Mouse (Mus musculus) heart, embryonic 10.5 days (tissue): Measurements from ENCODE around the gene Ak5. TPM values are rescaled to one million over a fixed set of nuclear protein-coding genes. Genes with fewer than 3 reads are reported as not detected.

Experiments used
- DNase-seq: peaks from one replicate; pipeline ENCODE4 v3.0.0-alpha.2; 2017; ENCODE audit warnings: low spot score
- H3K27ac ChIP-seq: fragments of 300-500 bp; sonication (generic); 2 replicates; pipeline ENCODE4 v1.5.1; 2016; ENCODE audit warnings: mild to moderate bottlenecking
- H3K27me3 ChIP-seq: fragments of 300-500 bp; sonication (generic); 2 replicates; pipeline ENCODE4 v1.6.1; 2016; ENCODE audit warnings: mild to moderate bottlenecking; ENCODE audit not compliant: poor library complexity, insufficient read depth, severe bottlenecking
- H3K36me3 ChIP-seq: fragments of 300-500 bp; sonication (generic); 2 replicates; pipeline ENCODE4 v1.6.1; 2016; ENCODE audit warnings: mild to moderate bottlenecking, moderate library complexity
- H3K4me1 ChIP-seq: fragments of 300-500 bp; sonication (generic); 2 replicates; pipeline ENCODE4 v1.6.1; 2016; ENCODE audit warnings: mild to moderate bottlenecking
- H3K4me3 ChIP-seq: fragments of 300-500 bp; sonication (generic); 2 replicates; pipeline ENCODE4 v1.5.1; 2016; ENCODE audit warnings: mild to moderate bottlenecking, moderate library complexity
- H3K9me3 ChIP-seq: fragments of 300-500 bp; sonication (generic); 2 replicates; pipeline ENCODE4 v1.6.1; 2016; ENCODE audit warnings: mild to moderate bottlenecking, moderate library complexity
- WGBS: fragments of 180-500 bp; shearing (Covaris S2); methylation state at CpG from one replicate; pipeline ENCODE4 v1.1.7; 2016; 5-methylcytosine and 5-hydroxymethylcytosine counted together
- polyA plus RNA-seq: library from polyadenylated mRNA; unstranded; fragments of >200 nt; fragmentation: Nextera tagmentation; extraction: Ambion mirVana; gene quantifications from 2 replicates; pipeline ENCODE4 v1.2.1, GENCODE M21; 2016

The Ak5 gene
- polyA plus RNA-seq, 1 experiment from 2014 or later = 3.0 TPM

DNA sequence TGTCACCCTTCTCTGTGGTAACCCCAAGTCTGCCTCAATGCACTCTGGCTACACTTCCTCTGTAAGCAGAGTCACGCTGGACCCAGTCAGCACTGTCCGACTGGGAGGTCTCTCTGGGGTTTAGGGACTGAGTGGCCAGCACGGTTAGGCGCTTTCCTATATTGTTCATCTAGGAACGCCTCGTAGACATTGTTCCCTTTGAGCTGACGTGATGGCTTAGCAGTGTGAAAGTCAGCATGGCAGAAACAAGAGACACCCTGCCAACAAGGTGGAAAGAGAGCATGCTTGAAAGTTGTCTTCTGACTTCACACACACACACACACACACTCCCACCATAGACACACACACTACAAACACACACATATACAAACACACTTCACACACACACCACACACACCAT lies 112.9 kb downstream of the Ak5 start:
- no peak overlapping the region for H3K27ac ChIP-seq
- no peaks in the 10 kb centered on the region for H3K36me3 ChIP-seq
- no peaks in the 10 kb centered on the region for H3K27me3 ChIP-seq
- peaks cover 9% of the 10 kb centered on the region; the same call in 1 of the 2 replicates for H3K4me1 ChIP-seq
- WGBS = 70% methylated on average over 7 of the region's 7 CpGs
- H3K4me3 ChIP-seq = no peak overlapping the region
- DNase-seq = no peak
- H3K9me3 ChIP-seq = no peaks in the 10 kb centered on the region

DNA sequence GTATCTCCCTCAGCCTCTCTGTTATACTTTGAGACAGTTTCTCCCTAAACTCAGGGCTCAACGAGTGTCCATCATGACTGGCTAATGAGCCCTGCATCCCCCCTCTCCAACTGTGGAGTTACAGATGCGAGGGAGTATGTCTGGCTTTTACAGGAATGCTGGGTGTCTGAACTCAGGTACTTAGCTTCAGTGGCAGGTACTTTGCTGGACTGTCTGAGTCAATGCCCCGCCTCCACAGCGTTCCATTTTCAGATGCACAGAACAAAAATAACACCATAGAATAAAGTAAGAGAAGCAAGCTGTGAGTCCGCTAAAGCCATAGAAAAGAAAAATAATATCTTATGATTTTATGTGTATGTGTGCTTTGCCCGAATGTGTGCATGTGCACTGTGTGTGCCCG lies 113.8 kb downstream of the Ak5 start:
- Histone ChIP-seq H3K27me3 (no peaks in the 10 kb centered on the region), H3K4me1 (peaks cover 7% of the 10 kb centered on the region; the same call in 1 of the 2 replicates), H3K9me3 (no peaks in the 10 kb centered on the region), H3K4me3 (no peak overlapping the region), H3K36me3 (no peaks in the 10 kb centered on the region), H3K27ac (no peak overlapping the region)
- DNase-seq = no peak
- WGBS = 84% methylated on average over 7 of the region's 7 CpGs

- DNase-seq = no peak
- H3K27ac ChIP-seq = no peak overlapping the region
- no peaks in the 10 kb centered on the region for H3K9me3 ChIP-seq
- no peaks in the 10 kb centered on the region for H3K27me3 ChIP-seq
- H3K4me3 ChIP-seq = no peak overlapping the region
- peaks cover 2% of the 10 kb centered on the region; the same call in 1 of the 2 replicates for H3K4me1 ChIP-seq
- 92% methylated on average over 8 of the region's 8 CpGs for WGBS
- no peaks in the 10 kb centered on the region for H3K36me3 ChIP-seq
Measured at GRCm38 (mm10) chr3:152552641-152553040, 115.5 kb downstream of the Ak5 start.

DNA sequence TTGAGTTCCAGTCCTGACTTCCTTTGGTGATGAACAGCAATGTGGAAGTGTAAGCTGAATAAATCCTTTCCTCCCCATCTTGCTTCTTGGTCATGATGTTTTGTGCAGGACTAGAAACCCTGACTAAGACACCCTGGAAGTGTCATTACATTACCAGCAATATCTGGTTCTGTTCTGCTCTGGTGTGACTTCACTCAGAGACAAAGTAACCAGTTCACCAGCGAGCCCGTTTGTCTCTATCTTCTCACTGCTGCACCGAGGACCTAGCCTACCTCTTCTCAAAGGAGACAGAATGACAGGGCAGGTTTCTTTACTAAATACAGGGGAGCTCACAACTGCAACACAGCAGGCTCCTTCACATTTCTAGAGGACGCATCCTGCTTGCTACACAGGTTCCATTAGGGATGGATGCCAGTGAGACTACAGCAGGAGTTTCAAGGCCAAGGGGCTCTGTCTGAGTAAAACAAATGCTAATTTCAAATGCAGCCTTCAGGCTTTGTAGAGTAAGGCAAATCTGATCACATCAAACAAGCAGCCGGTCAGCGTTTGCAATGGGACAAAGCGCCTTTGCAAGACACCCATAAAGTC lies 117.5 kb downstream of the Ak5 start:
- no peaks in the 10 kb centered on the region for H3K9me3 ChIP-seq
- no peak for DNase-seq
- 81% methylated on average over 7 of the region's 7 CpGs for WGBS
- no peaks in the 10 kb centered on the region for H3K4me1 ChIP-seq
- H3K27ac ChIP-seq = no peak overlapping the region
- no peaks in the 10 kb centered on the region for H3K27me3 ChIP-seq
- H3K4me3 ChIP-seq = no peak overlapping the region
- H3K36me3 ChIP-seq = no peaks in the 10 kb centered on the region

- DNase-seq = no peak
- no peak overlapping the region for H3K27ac ChIP-seq
- H3K27me3 ChIP-seq = no peaks in the 10 kb centered on the region
- no peak overlapping the region for H3K4me3 ChIP-seq
- H3K36me3 ChIP-seq = no peaks in the 10 kb centered on the region
- no peaks in the 10 kb centered on the region for H3K9me3 ChIP-seq
- no peaks in the 10 kb centered on the region for H3K4me1 ChIP-seq
Measured at GRCm38 (mm10) chr3:152550031-152550430, 118.1 kb downstream of the Ak5 start.

DNA sequence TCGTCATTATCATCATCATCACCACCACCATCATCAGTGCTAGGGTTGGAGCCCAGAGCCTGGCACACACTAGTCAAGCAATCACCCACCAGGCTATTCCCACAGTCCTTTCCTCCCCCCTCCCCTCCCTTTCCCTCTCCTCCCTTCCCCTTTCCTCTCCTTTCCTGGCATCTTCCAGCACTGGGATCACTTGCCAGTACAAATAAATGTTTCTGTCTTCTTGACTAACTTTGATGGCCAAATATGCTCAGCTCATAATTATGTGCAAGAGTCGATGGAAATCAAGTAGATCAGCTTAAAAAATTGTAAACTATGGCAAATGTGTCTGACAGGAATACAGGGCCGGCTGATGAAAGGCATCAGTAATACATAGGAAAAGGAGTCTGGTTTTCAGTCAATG lies 123.2 kb downstream of the Ak5 start:
- no peaks in the 10 kb centered on the region for H3K27me3 ChIP-seq
- H3K27ac ChIP-seq = no peak overlapping the region
- no peak for DNase-seq
- no peaks in the 10 kb centered on the region for H3K4me1 ChIP-seq
- no peaks in the 10 kb centered on the region for H3K36me3 ChIP-seq
- H3K9me3 ChIP-seq = no peaks in the 10 kb centered on the region
- H3K4me3 ChIP-seq = no peak overlapping the region
- 76% methylated on average over 3 of the region's 3 CpGs for WGBS

GRCm38 (mm10) chr3:152542298-152542697 lies 125.9 kb downstream of the Ak5 start:
- Histone ChIP-seq H3K9me3 (no peaks in the 10 kb centered on the region), H3K27ac (no peak overlapping the region), H3K4me3 (no peak overlapping the region), H3K36me3 (no peaks in the 10 kb centered on the region), H3K4me1 (no peaks in the 10 kb centered on the region), H3K27me3 (no peaks in the 10 kb centered on the region)
- 80% methylated on average over 5 of the region's 5 CpGs for whole genome bisulfite sequencing
- no peak for DNase-seq

DNA sequence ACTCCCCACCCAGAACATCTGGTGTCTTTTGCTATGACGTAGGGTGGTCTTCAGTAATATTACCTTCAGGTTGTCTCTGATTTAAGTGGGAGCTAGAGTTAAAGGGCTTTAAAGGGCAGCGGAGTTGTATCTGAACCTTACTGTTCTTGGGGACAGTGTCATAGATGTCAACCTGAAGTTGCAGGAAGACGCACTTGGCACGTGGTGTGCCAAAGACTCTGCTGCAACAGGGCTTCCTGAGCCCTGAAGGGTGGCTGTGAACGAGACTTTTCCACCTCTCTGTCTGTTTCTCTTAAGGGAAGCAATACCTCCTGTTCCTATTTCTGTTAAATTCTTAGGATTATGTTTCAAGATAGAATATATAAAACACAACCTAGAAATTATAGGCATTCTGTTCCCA lies 137.8 kb downstream of the Ak5 start:
- WGBS = 81% methylated on average over 5 of the region's 5 CpGs
- Histone ChIP-seq H3K27me3 (peaks cover 4% of the 10 kb centered on the region; the same call in 1 of the 2 replicates), H3K9me3 (no peaks in the 10 kb centered on the region), H3K27ac (no peak overlapping the region), H3K4me1 (no peaks in the 10 kb centered on the region), H3K4me3 (no peak overlapping the region), H3K36me3 (no peaks in the 10 kb centered on the region)
- DNase-seq = no peak

- no peak for DNase-seq
- Histone ChIP-seq H3K27ac (no peak overlapping the region), H3K4me3 (no peak overlapping the region), H3K36me3 (no peaks in the 10 kb centered on the region), H3K9me3 (no peaks in the 10 kb centered on the region), H3K4me1 (no peaks in the 10 kb centered on the region), H3K27me3 (peaks cover 4% of the 10 kb centered on the region; the same call in 1 of the 2 replicates)
- 55% methylated on average over 11 of the region's 11 CpGs for WGBS
Measured at GRCm38 (mm10) chr3:152529058-152529972, 138.8 kb downstream of the Ak5 start.

- Histone ChIP-seq H3K36me3 (no peaks in the 10 kb centered on the region), H3K9me3 (no peaks in the 10 kb centered on the region), H3K4me3 (no peak overlapping the region), H3K4me1 (no peaks in the 10 kb centered on the region), H3K27ac (no peak overlapping the region), H3K27me3 (peaks cover 4% of the 10 kb centered on the region; the same call in 1 of the 2 replicates)
- DNase-seq = no peak
- 81% methylated on average over 8 of the region's 8 CpGs for WGBS
Measured at GRCm38 (mm10) chr3:152526721-152527120, 141.4 kb downstream of the Ak5 start.

GRCm38 (mm10) chr3:152523315-152523638 lies 144.9 kb downstream of the Ak5 start:
- Histone ChIP-seq H3K27me3 (peaks cover 8% of the 10 kb centered on the region; the same call in 1 of the 2 replicates), H3K4me3 (no peak overlapping the region), H3K9me3 (no peaks in the 10 kb centered on the region), H3K4me1 (no peaks in the 10 kb centered on the region), H3K36me3 (no peaks in the 10 kb centered on the region), H3K27ac (no peak overlapping the region)
- no peak for DNase-seq
- 56% methylated on average over 4 of the region's 4 CpGs for WGBS

DNA sequence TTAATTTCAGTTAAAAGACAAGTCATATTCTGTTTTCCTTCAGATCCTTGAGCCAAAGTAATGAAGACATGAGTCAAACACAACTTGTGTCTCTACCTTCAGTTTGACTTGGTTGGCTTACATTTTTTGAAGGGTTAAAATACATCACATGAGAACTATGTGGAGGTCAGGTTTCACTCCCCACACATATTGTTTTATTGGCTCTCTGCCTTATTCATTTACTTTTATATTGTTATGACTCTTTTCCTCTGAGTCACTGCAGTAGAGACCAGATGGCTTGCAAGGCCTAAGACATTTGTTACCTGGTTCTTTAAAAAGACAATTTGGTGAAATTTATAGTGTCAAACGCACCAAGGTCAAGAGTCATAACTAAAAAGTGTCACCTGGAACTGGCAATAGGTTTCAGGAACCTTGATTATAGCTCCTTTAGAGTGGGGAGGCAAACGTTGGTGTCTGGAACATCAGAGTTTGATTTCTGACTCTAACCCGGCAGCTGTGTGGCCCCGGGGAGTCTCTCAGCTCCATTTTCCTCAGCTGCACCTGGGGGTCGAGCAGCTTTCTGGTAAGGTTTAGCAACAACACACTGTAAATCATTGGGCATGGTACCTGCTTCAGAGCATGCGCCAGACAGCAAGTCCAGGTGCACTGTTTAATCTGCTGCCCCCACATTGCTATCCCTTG lies 145.4 kb downstream of the Ak5 start:
- no peak overlapping the region for H3K27ac ChIP-seq
- no peaks in the 10 kb centered on the region for H3K36me3 ChIP-seq
- H3K27me3 ChIP-seq = peaks cover 8% of the 10 kb centered on the region; the same call in 1 of the 2 replicates
- DNase-seq = no peak
- H3K4me1 ChIP-seq = no peaks in the 10 kb centered on the region
- H3K4me3 ChIP-seq = no peak overlapping the region
- 79% methylated on average over 6 of the region's 6 CpGs for WGBS
- no peaks in the 10 kb centered on the region for H3K9me3 ChIP-seq

GRCm38 (mm10) chr3:152521054-152521453 lies 147.1 kb downstream of the Ak5 start:
- H3K9me3 ChIP-seq = no peaks in the 10 kb centered on the region
- 80% methylated on average over 7 of the region's 7 CpGs for WGBS
- no peak for DNase-seq
- no peak overlapping the region for H3K4me3 ChIP-seq
- no peak overlapping the region for H3K27ac ChIP-seq
- H3K36me3 ChIP-seq = no peaks in the 10 kb centered on the region
- H3K27me3 ChIP-seq = peaks cover 9% of the 10 kb centered on the region; the same call in 1 of the 2 replicates
- H3K4me1 ChIP-seq = no peaks in the 10 kb centered on the region
